Comparison of ENCODE assay signal across 9 mouse cellular contexts in the genomic region with DNA sequence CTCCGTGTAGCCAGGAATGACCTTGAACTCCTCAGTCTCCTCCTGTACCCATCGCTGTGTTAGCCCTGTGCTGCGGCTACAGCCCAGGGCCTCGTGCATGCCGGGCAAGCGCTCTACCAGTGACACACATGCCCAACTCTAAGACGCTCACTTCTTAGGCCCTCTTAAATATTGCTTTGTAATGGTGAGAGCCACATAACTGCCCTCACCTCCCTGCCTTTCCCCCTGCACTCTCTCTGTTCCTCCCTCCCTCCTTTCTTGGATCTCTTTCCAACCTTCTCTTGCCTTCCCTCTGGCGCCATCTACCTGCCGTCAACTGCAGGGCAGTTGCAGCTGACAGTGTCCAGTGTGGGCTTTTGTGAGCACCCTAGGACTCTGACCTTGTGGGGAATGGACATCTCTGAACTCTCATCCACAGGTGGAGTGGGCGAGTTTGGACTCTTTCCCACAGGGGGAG. TPM values are rescaled to one million over a fixed set of nuclear protein-coding genes. Genes with fewer than 3 reads are reported as not detected.
DNase-seq lines count a peak whose midpoint lies in the region; ATAC-seq and TF ChIP-seq lines count a peak whose summit lies in the region.
"Had no signal": no experiment of that assay in that cellular context is flagged by ENCODE, and none has a peak within 500 bp of the region (broad histone marks: within the 10 kb centered on the region; RNA-seq: fewer than 3 reads in every experiment).

No protein-coding gene starts in this region.

- no peak overlapping the region for H3K27ac ChIP-seq in MEL (ENCODE audit: control insufficient read depth, low read depth, low read length)
- H3K27ac ChIP-seq in hindbrain, embryonic 12.5 days = no peak overlapping the region
- H3K27ac ChIP-seq in lung, postnatal 0 days (ENCODE audit: low read length) = no peak overlapping the region
- H3K27ac ChIP-seq: macrophage had no signal

- no peak overlapping the region for H3K9ac ChIP-seq in MEL (ENCODE audit: control insufficient read depth, low read depth, low read length, poor library complexity, severe bottlenecking)
- H3K9ac ChIP-seq in hindbrain, embryonic 12.5 days = no peak overlapping the region
- H3K9ac ChIP-seq in lung, postnatal 0 days (replicated peaks; ENCODE audit: low read depth) = no peak overlapping the region

- no peaks in the 10 kb centered on the region; the same call in 1 of the 2 replicates for H3K79me2 ChIP-seq in MEL (ENCODE audit: control insufficient read depth, insufficient read depth, low read length, poor library complexity)

- WGBS in hindbrain, embryonic 12.5 days = 34% methylated on average over 10 of the region's 10 CpGs
- 22% methylated on average over 10 of the region's 10 CpGs for WGBS in lung, postnatal 0 days

- no peak overlapping the region for H3K4me2 ChIP-seq in hindbrain, embryonic 12.5 days (replicated peaks)
- H3K4me2 ChIP-seq in lung, postnatal 0 days (replicated peaks; ENCODE audit: low read depth, low read length) = no peak overlapping the region

- TF ChIP-seq EP300 in MEL (IDR thresholded peaks at IDR 0.05; ENCODE audit: low read depth in 1 of 2, low read length in 2 of 2) = no peak
- no peak for TF ChIP-seq EP300 in lung, postnatal 0 days (IDR thresholded peaks at IDR 0.05)

- peak; percentile 74 for ATAC-seq in hindbrain, embryonic 12.5 days (ENCODE audit: low FRiP score)
- ATAC-seq in lung, postnatal 0 days = peak; percentile 69

- peaks cover 0 to 2% of the 10 kb centered on the region in 2 experiments; a peak in 1 of 4 replicates for H3K36me3 ChIP-seq in MEL (ENCODE audit: control insufficient read depth in 1 of 2, insufficient read depth in 2 of 2, low read length in 2 of 2)
- H3K36me3 ChIP-seq in hindbrain, embryonic 12.5 days = no peaks in the 10 kb centered on the region
- H3K36me3 ChIP-seq in lung, postnatal 0 days (ENCODE audit: insufficient read depth, low read length) = no peaks in the 10 kb centered on the region

- peak; percentile 87 to 93 (median 90) for TF ChIP-seq CTCF in MEL (IDR thresholded peaks at IDR 0.05 in 2 of 3, conservative IDR thresholded peaks at IDR 0.05 in 1 of 3; ENCODE audit: control insufficient read depth in 1 of 3, insufficient read depth in 1 of 3, low read depth in 2 of 3, low read length in 3 of 3, poor library complexity in 1 of 3, severe bottlenecking in 1 of 3)
- TF ChIP-seq CTCF in lung, postnatal 0 days (IDR thresholded peaks at IDR 0.05) = peak; percentile 99

- DNase-seq in MEL (ENCODE audit: low read depth, low spot score) = peak; percentile 73
- peak; percentile 67 for DNase-seq in cerebellum, adult 9-10 months
- peak; percentile 51 to 61 for DNase-seq in frontal cortex, postnatal 14 days (ENCODE audit: low spot score in 2 of 2)
- DNase-seq in layer of hippocampus, postnatal 10 days (ENCODE audit: low spot score in 2 of 2) = peak; percentile 81 to 82
- DNase-seq in lung, postnatal 0 days (ENCODE audit: low spot score) = peak; percentile 92
- DNase-seq in ovary, postnatal 10 days (ENCODE audit: low spot score) = peak; percentile 54
- peak; percentile 74 to 84 for DNase-seq in thymus, postnatal 10 days (ENCODE audit: low spot score in 2 of 2)

- no peak for TF ChIP-seq POLR2A in MEL (IDR thresholded peaks at IDR 0.05; ENCODE audit: control insufficient read depth in 1 of 2, insufficient read depth in 1 of 2, low read depth in 1 of 2, low read length in 2 of 2, poor library complexity in 1 of 2)

- no peaks in the 10 kb centered on the region for H3K9me3 ChIP-seq in MEL (replicated peaks; ENCODE audit: insufficient read depth, low read length)
- no peaks in the 10 kb centered on the region for H3K9me3 ChIP-seq in hindbrain, embryonic 12.5 days (replicated peaks)
- no peaks in the 10 kb centered on the region for H3K9me3 ChIP-seq in lung, postnatal 0 days (ENCODE audit: low read length)

- peak; percentile 83 for TF ChIP-seq RAD21 in MEL (IDR thresholded peaks at IDR 0.05; ENCODE audit: low read depth, low read length)

- no peaks in the 10 kb centered on the region; a peak in 1 of 4 replicates for H3K27me3 ChIP-seq in MEL (ENCODE audit: control insufficient read depth in 1 of 2, insufficient read depth in 2 of 2, low read length in 2 of 2)
- peaks cover 10% of the 10 kb centered on the region; the same call in 1 of the 2 replicates for H3K27me3 ChIP-seq in hindbrain, embryonic 12.5 days
- H3K27me3 ChIP-seq in lung, postnatal 0 days (replicated peaks; ENCODE audit: insufficient read depth, low read length) = no peaks in the 10 kb centered on the region

- no peak overlapping the region for H3K4me3 ChIP-seq in MEL (ENCODE audit: control insufficient read depth in 1 of 2, insufficient read depth in 1 of 2, low read depth in 2 of 2, low read length in 2 of 2)
- H3K4me3 ChIP-seq in hindbrain, embryonic 12.5 days = no peak overlapping the region
- H3K4me3 ChIP-seq in lung, postnatal 0 days (ENCODE audit: low read depth, low read length) = no peak overlapping the region

- peaks cover 0 to 11% of the 10 kb centered on the region in 2 experiments; a peak in 2 of 4 replicates for H3K4me1 ChIP-seq in MEL (ENCODE audit: control insufficient read depth in 1 of 2, insufficient read depth in 2 of 2, low read length in 2 of 2)
- H3K4me1 ChIP-seq in hindbrain, embryonic 12.5 days = peaks cover 8% of the 10 kb centered on the region; the same call in 1 of the 2 replicates
- no peaks in the 10 kb centered on the region for H3K4me1 ChIP-seq in lung, postnatal 0 days (ENCODE audit: insufficient read depth, low read depth, low read length)

TF ChIP-seq in MEL, 35 proteins besides CTCF, POLR2A, EP300 and RAD21:
- TF ChIP-seq MAX (IDR thresholded peaks at IDR 0.05; ENCODE audit: low read length) = no peak
- TF ChIP-seq GATA1 (IDR thresholded peaks at IDR 0.05; ENCODE audit: low read depth, low read length) = no peak
- peak; percentile 85 for TF ChIP-seq ZC3H11A (IDR thresholded peaks at IDR 0.05; ENCODE audit: low read depth, low read length)
- TF ChIP-seq POLR2AphosphoS2 (IDR thresholded peaks at IDR 0.05; ENCODE audit: low read length) = no peak
- TF ChIP-seq SMC3 (IDR thresholded peaks at IDR 0.05; ENCODE audit: low read depth, low read length) = peak; percentile 93
- TF ChIP-seq MAZ (IDR thresholded peaks at IDR 0.05; ENCODE audit: low read depth, low read length) = peak; percentile 89
- TF ChIP-seq BHLHE40 (IDR thresholded peaks at IDR 0.05; ENCODE audit: borderline replicate concordance, low read depth, low read length) = 0 out of 2 replicates have a peak, but pooled peaks have one; percentile 22
- peak; percentile 45; the same call in 1 of the 2 replicates for TF ChIP-seq HCFC1 (IDR thresholded peaks at IDR 0.05; ENCODE audit: low read depth, low read length)
- peak; percentile 57; the same call in 1 of the 2 replicates for TF ChIP-seq SIN3A (IDR thresholded peaks at IDR 0.05; ENCODE audit: low read length)
- TF ChIP-seq ETS1 (IDR thresholded peaks at IDR 0.05; ENCODE audit: low read depth, low read length) = no peak
- no peak for TF ChIP-seq NRF1 (IDR thresholded peaks at IDR 0.05; ENCODE audit: insufficient read depth, low read depth, low read length, poor library complexity, severe bottlenecking)

RNA-seq across cellular contexts. Expression of a gene that starts 38.5 kb away (rescaled TPM):
- not detected in 2 replicates for total RNA-seq in MEL (2012; rRNA removed)
- polyA plus RNA-seq in MEL (2012; ENCODE audit: insufficient read depth in 1 of 2, insufficient read length in 2 of 2, low read depth in 1 of 2, low replicate concordance in 2 of 2, missing spikeins in 1 of 2) = under 1 TPM in 1 of 2 experiments, not detected in 1; 0.13 TPM
- 0.14 TPM in 2 replicates for polyA plus RNA-seq in hindbrain, embryonic 12.5 days (2016; fragmentation: Nextera tagmentation; extraction: Ambion mirVana)
- not detected for total RNA-seq in layer of hippocampus, postnatal 10 days (2021)
- 0.07 TPM in 1 of 2 replicates, not detected in the other for polyA plus RNA-seq in lung, postnatal 0 days (2015; fragmentation: Nextera tagmentation; extraction: Ambion mirVana)
- polyA plus RNA-seq: macrophage had no signal
